Mouse (Mus musculus) liver, embryonic 16.5 days (tissue): ENCODE measurements at regions not wholly inside any gene's neighbourhood (a gene's known extent, or its start where the extent isn't known, plus 50 kb on each side); places are given as distances from the start of the nearest gene placed in this dataset.

Experiments used
- ATAC-seq: fragments of 200-750 bp; cut with Nextera tagmentation; 2 replicates; pipeline ENCODE4 v1.8.0; 2017; ENCODE audit warnings: low read depth, mild to moderate bottlenecking, moderate number of reproducible peaks, moderate library complexity
- H3K27ac ChIP-seq: fragments of 300-500 bp; sonication (generic); 2 replicates; pipeline ENCODE4 v1.5.1; 2014; ENCODE audit warnings: mild to moderate bottlenecking, low read length
- H3K27me3 ChIP-seq: fragments of 300-500 bp; sonication (generic); 2 replicates; pipeline ENCODE4 v1.6.1; 2014; ENCODE audit warnings: low read depth, low read length, mixed read lengths; ENCODE audit not compliant: control insufficient read depth, insufficient read depth
- H3K36me3 ChIP-seq: fragments of 300-500 bp; sonication (generic); 2 replicates; pipeline ENCODE4 v1.6.1; 2014; ENCODE audit warnings: mild to moderate bottlenecking; ENCODE audit not compliant: control insufficient read depth, insufficient read depth
- H3K4me1 ChIP-seq: fragments of 300-500 bp; sonication (generic); 2 replicates; pipeline ENCODE4 v1.6.1; 2014; ENCODE audit warnings: low read depth, low read length, mixed read lengths; ENCODE audit not compliant: control insufficient read depth
- H3K4me2 ChIP-seq: fragments of 300-500 bp; sonication (generic); 2 replicates; pipeline ENCODE4 v1.6.1; 2014; ENCODE audit warnings: low read depth, low read length, mixed read lengths
- H3K4me3 ChIP-seq: fragments of 300-500 bp; sonication (generic); 2 replicates; pipeline ENCODE4 v1.5.1; 2014; ENCODE audit warnings: low read depth, mild to moderate bottlenecking, low read length
- H3K9ac ChIP-seq: fragments of 300-500 bp; sonication (generic); 2 replicates; pipeline ENCODE4 v1.6.1; 2014; ENCODE audit warnings: low read depth, low read length
- H3K9me3 ChIP-seq: fragments of 300-500 bp; sonication (generic); replicated peaks from 2 replicates; pipeline ENCODE4 v1.6.1; 2016; ENCODE audit warnings: low read length; ENCODE audit not compliant: control insufficient read depth
- WGBS: fragments of 180-500 bp; shearing (Covaris S2); extraction: QIAGEN DNeasy Blood & Tissue Kit; methylation state at CpG from one replicate; pipeline ENCODE4 v1.1.7; 2014; ENCODE audit not compliant: insufficient replicate concordance; 5-methylcytosine and 5-hydroxymethylcytosine counted together

- Histone ChIP-seq H3K27ac (no peak overlapping the region), H3K27me3 (no peaks in the 10 kb centered on the region), H3K36me3 (no peaks in the 10 kb centered on the region), H3K4me3 (no peak overlapping the region), H3K4me2 (no peak overlapping the region), H3K9ac (no peak overlapping the region), H3K4me1 (no peaks in the 10 kb centered on the region), H3K9me3 (no peaks in the 10 kb centered on the region)
- peak; percentile 50; the same call in 1 of the 2 replicates for ATAC-seq
- WGBS, result 30% methylated on average over 2 of the region's 2 CpGs
Measured at GRCm38 (mm10) chr17:54685143-54686040, 386.6 kb upstream of the Slc5a7 start.

GRCm38 (mm10) chr17:54678111-54678510, 379.3 kb upstream of the Slc5a7 start:
- WGBS, result 52% methylated on average over 2 of the region's 2 CpGs
- no peak overlapping the region for H3K9ac ChIP-seq
- no peak overlapping the region for H3K4me2 ChIP-seq
- no peak for ATAC-seq
- no peak overlapping the region for H3K4me3 ChIP-seq
- no peaks in the 10 kb centered on the region for H3K4me1 ChIP-seq
- H3K9me3 ChIP-seq, result no peaks in the 10 kb centered on the region
- H3K27ac ChIP-seq, result no peak overlapping the region
- H3K27me3 ChIP-seq, result no peaks in the 10 kb centered on the region
- no peaks in the 10 kb centered on the region for H3K36me3 ChIP-seq

GRCm38 (mm10) chr17:54669499-54669898, 370.7 kb upstream of the Slc5a7 start:
- Histone ChIP-seq H3K9ac (no peak overlapping the region), H3K36me3 (no peaks in the 10 kb centered on the region), H3K27ac (no peak overlapping the region)

GRCm38 (mm10) chr17:54662558-54663245, 363.9 kb upstream of the Slc5a7 start:
- WGBS, result 41% methylated on average over 2 of the region's 2 CpGs
- no peak overlapping the region for H3K4me2 ChIP-seq
- no peaks in the 10 kb centered on the region for H3K4me1 ChIP-seq
- H3K4me3 ChIP-seq, result no peak overlapping the region
- H3K9ac ChIP-seq, result no peak overlapping the region
- ATAC-seq, result no peak
- no peak overlapping the region for H3K27ac ChIP-seq
- H3K36me3 ChIP-seq, result no peaks in the 10 kb centered on the region
- no peaks in the 10 kb centered on the region for H3K27me3 ChIP-seq
- no peaks in the 10 kb centered on the region for H3K9me3 ChIP-seq

More at GRCm38 (mm10) chr17:54669499-54669898, 370.7 kb upstream of the Slc5a7 start:
- H3K4me2 ChIP-seq, result no peak overlapping the region
- H3K4me3 ChIP-seq, result no peak overlapping the region
- no peaks in the 10 kb centered on the region for H3K27me3 ChIP-seq
- no peaks in the 10 kb centered on the region for H3K4me1 ChIP-seq
- 63% methylated on average over 2 of the region's 2 CpGs for WGBS
- ATAC-seq, result no peak
- no peaks in the 10 kb centered on the region; the same call in 1 of the 2 replicates for H3K9me3 ChIP-seq

- no peak for ATAC-seq
- H3K27ac ChIP-seq, result no peak overlapping the region
- H3K9ac ChIP-seq, result no peak overlapping the region
- no peak overlapping the region for H3K4me3 ChIP-seq
- H3K36me3 ChIP-seq, result no peaks in the 10 kb centered on the region
- H3K27me3 ChIP-seq, result no peaks in the 10 kb centered on the region
- H3K4me2 ChIP-seq, result no peak overlapping the region
- no peaks in the 10 kb centered on the region for H3K9me3 ChIP-seq
- no peaks in the 10 kb centered on the region for H3K4me1 ChIP-seq
Measured at GRCm38 (mm10) chr17:54656553-54656952, 357.7 kb upstream of the Slc5a7 start.
